Comparison of ENCODE assay signal across 19 mouse cellular contexts in the genomic region with DNA sequence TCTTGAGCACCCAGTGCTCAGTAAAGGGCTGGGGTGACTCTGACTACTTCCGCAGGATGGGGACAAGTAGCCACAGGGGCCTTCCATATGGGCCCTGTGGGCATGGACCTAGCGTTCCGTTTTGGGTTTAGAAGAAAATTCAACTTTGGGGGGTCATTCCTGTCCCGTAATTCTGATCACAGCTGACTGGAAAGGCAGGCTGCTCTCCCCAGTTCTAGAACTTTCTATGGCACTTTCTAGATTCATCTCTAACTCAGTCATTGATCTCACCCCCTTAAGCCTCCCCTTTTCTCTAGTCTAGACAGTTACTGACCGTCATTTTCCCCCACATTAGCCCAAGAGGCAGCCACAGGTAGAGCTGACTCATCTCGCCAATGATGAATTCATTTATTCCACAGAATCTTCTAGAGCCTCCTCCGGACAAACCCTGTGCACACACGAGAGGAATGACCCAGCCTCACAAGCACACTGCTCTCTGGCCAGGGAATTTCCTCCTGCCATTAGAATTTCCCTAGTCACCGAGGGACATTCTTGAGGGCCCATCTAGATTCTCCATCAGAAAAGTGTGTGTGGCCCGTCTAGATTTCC. TPM values are rescaled to one million over a fixed set of nuclear protein-coding genes. Genes with fewer than 3 reads are reported as not detected.
DNase-seq lines count a peak whose midpoint lies in the region; ATAC-seq and TF ChIP-seq lines count a peak whose summit lies in the region.
"Had no signal": no experiment of that assay in that cellular context is flagged by ENCODE, and none has a peak within 500 bp of the region (broad histone marks: within the 10 kb centered on the region; RNA-seq: fewer than 3 reads in every experiment).

No protein-coding gene starts in this region.

- no peak overlapping the region for H3K4me2 ChIP-seq in hindbrain, embryonic 13.5 days
- no peak overlapping the region for H3K4me2 ChIP-seq in hindbrain, embryonic 12.5 days (replicated peaks)
- peak overlapping the region; percentile 55 for H3K4me2 ChIP-seq in liver, postnatal 0 days (ENCODE audit: low read depth, low read length)
- H3K4me2 ChIP-seq: hindbrain, embryonic 15.5 days; intestine, embryonic 15.5 days; kidney, embryonic 15.5 days; limb, embryonic 12.5 days had no signal

- no peak for ATAC-seq in hindbrain, embryonic 13.5 days (ENCODE audit: low FRiP score)
- no peak for ATAC-seq in hindbrain, embryonic 12.5 days (ENCODE audit: low FRiP score)
- no peak for ATAC-seq in liver, postnatal 0 days
- ATAC-seq: intestine, embryonic 15.5 days had no signal

- WGBS in hindbrain, embryonic 13.5 days: 87% methylated on average over 10 of the region's 10 CpGs
- WGBS in hindbrain, embryonic 12.5 days: 86% methylated on average over 10 of the region's 10 CpGs
- WGBS in spleen, adult 2 months: 21% methylated on average over 10 of the region's 10 CpGs
- WGBS in liver, postnatal 0 days (ENCODE audit: insufficient replicate concordance): 49% methylated on average over 10 of the region's 10 CpGs

- H3K4me3 ChIP-seq in hindbrain, embryonic 13.5 days: no peak overlapping the region
- no peak overlapping the region for H3K4me3 ChIP-seq in hindbrain, embryonic 12.5 days
- H3K4me3 ChIP-seq in spleen, adult 2 months (ENCODE audit: extremely low read depth, insufficient read depth, insufficient read length): peak overlapping the region; percentile 26; the same call in 1 of the 2 replicates
- no peak overlapping the region for H3K4me3 ChIP-seq in liver, postnatal 0 days (ENCODE audit: low read depth, low read length)
- H3K4me3 ChIP-seq: hindbrain, embryonic 15.5 days; intestine, embryonic 15.5 days; kidney, embryonic 15.5 days; limb, embryonic 12.5 days had no signal

- TF ChIP-seq POLR2A in spleen, adult 2 months (IDR thresholded peaks at IDR 0.05; ENCODE audit: low read depth, low read length): no peak; the same call in 1 of the 2 replicates

- H3K4me1 ChIP-seq in hindbrain, embryonic 13.5 days (replicated peaks): peaks cover 37% of the 10 kb centered on the region
- H3K4me1 ChIP-seq in hindbrain, embryonic 12.5 days: peaks cover 35% of the 10 kb centered on the region
- H3K4me1 ChIP-seq in spleen, adult 2 months (ENCODE audit: control insufficient read depth, insufficient read depth, insufficient read length): peaks cover 35% of the 10 kb centered on the region; the same call in 1 of the 2 replicates
- H3K4me1 ChIP-seq in liver, postnatal 0 days (ENCODE audit: insufficient read depth): peaks cover 43% of the 10 kb centered on the region

- peaks cover 69% of the 10 kb centered on the region for H3K36me3 ChIP-seq in hindbrain, embryonic 13.5 days
- peaks cover 51% of the 10 kb centered on the region for H3K36me3 ChIP-seq in hindbrain, embryonic 12.5 days
- peaks cover 10% of the 10 kb centered on the region for H3K36me3 ChIP-seq in spleen, adult 2 months (ENCODE audit: control insufficient read depth, insufficient read depth, low read length)
- H3K36me3 ChIP-seq in liver, postnatal 0 days (replicated peaks; ENCODE audit: insufficient read depth, low read length): peaks cover 8% of the 10 kb centered on the region; the same call in 1 of the 2 replicates
- H3K36me3 ChIP-seq: hindbrain, embryonic 15.5 days; intestine, embryonic 15.5 days had no signal

- TF ChIP-seq EP300 in liver, postnatal 0 days (IDR thresholded peaks at IDR 0.05; ENCODE audit: low read depth): no peak

- H3K27ac ChIP-seq in hindbrain, embryonic 13.5 days: no peak overlapping the region
- H3K27ac ChIP-seq in hindbrain, embryonic 12.5 days: no peak overlapping the region
- H3K27ac ChIP-seq in spleen, adult 2 months (ENCODE audit: insufficient read depth, low read length): peak overlapping the region; percentile 98
- peak overlapping the region; percentile 88 for H3K27ac ChIP-seq in liver, postnatal 0 days (ENCODE audit: low read depth)
- H3K27ac ChIP-seq: hindbrain, embryonic 15.5 days; intestine, embryonic 15.5 days; kidney, embryonic 15.5 days; limb, embryonic 12.5 days had no signal

- no peaks in the 10 kb centered on the region for H3K27me3 ChIP-seq in hindbrain, embryonic 13.5 days
- H3K27me3 ChIP-seq in hindbrain, embryonic 12.5 days: no peaks in the 10 kb centered on the region
- no peaks in the 10 kb centered on the region for H3K27me3 ChIP-seq in spleen, adult 2 months (ENCODE audit: control insufficient read depth, insufficient read depth, low read length)
- H3K27me3 ChIP-seq in liver, postnatal 0 days (ENCODE audit: insufficient read depth, low read length): no peaks in the 10 kb centered on the region
- H3K27me3 ChIP-seq: hindbrain, embryonic 15.5 days; intestine, embryonic 15.5 days; kidney, embryonic 15.5 days; limb, embryonic 12.5 days had no signal

- peak overlapping the region; percentile 39; the same call in 1 of the 2 replicates for H3K9ac ChIP-seq in hindbrain, embryonic 13.5 days
- no peak overlapping the region for H3K9ac ChIP-seq in hindbrain, embryonic 12.5 days
- H3K9ac ChIP-seq in liver, postnatal 0 days (replicated peaks): no peak overlapping the region
- H3K9ac ChIP-seq: hindbrain, embryonic 15.5 days; intestine, embryonic 15.5 days; kidney, embryonic 15.5 days; limb, embryonic 12.5 days had no signal

- H3K9me3 ChIP-seq in hindbrain, embryonic 13.5 days: no peaks in the 10 kb centered on the region
- H3K9me3 ChIP-seq in hindbrain, embryonic 12.5 days (replicated peaks): no peaks in the 10 kb centered on the region
- no peaks in the 10 kb centered on the region for H3K9me3 ChIP-seq in liver, postnatal 0 days (ENCODE audit: low read length)
- H3K9me3 ChIP-seq: hindbrain, embryonic 15.5 days; intestine, embryonic 15.5 days; kidney, embryonic 15.5 days; limb, embryonic 12.5 days had no signal

- no peak for TF ChIP-seq CTCF in spleen, adult 2 months (IDR thresholded peaks at IDR 0.05; ENCODE audit: extremely low read depth, insufficient read depth, insufficient read length, insufficient replicate concordance)
- TF ChIP-seq CTCF in liver, postnatal 0 days (IDR thresholded peaks at IDR 0.05; ENCODE audit: low read depth): no peak

- DNase-seq in cerebellum, adult 8-10 months: peak; percentile 7
- no peak for DNase-seq in cerebellum, adult 11 months
- DNase-seq in spleen, adult 2 months (ENCODE audit: low read depth in 1 of 2, low spot score in 2 of 2): no peak
- DNase-seq in spleen, adult 12 weeks (ENCODE audit: low spot score): no peak
- DNase-seq in liver, postnatal 0 days: no peak
- DNase-seq in ovary, postnatal 10 days (ENCODE audit: low spot score): no peak
- DNase-seq: cerebellum, adult 18-20 months; cerebellum, postnatal 36 days; lung, adult 2 months had no signal

RNA-seq across cellular contexts. Expression of a gene that starts 3.2 kb away (rescaled TPM):
- polyA plus RNA-seq in hindbrain, embryonic 13.5 days (2015; fragmentation: Nextera tagmentation; extraction: Ambion mirVana): 5.1 and 5.8 TPM in 2 replicates
- 2.6 and 2.8 TPM in 2 replicates for polyA plus RNA-seq in hindbrain, embryonic 12.5 days (2016; fragmentation: Nextera tagmentation; extraction: Ambion mirVana)
- 70.7 and 72.5 TPM in 2 replicates for polyA plus RNA-seq in spleen, adult 2 months (2012; rRNA removed)
- polyA plus RNA-seq in liver, postnatal 0 days (2015; fragmentation: Nextera tagmentation; extraction: Ambion mirVana): 2.1 and 2.4 TPM in 2 replicates

RNA-seq across cellular contexts. Expression of a gene that starts 12.7 kb away (rescaled TPM):
- 12.9 and 13.1 TPM in 2 replicates for polyA plus RNA-seq in hindbrain, embryonic 13.5 days (2015; fragmentation: Nextera tagmentation; extraction: Ambion mirVana)
- polyA plus RNA-seq in hindbrain, embryonic 12.5 days (2016; fragmentation: Nextera tagmentation; extraction: Ambion mirVana): 13.8 and 14.3 TPM in 2 replicates
- 20.5 and 23.2 TPM in 2 replicates for polyA plus RNA-seq in spleen, adult 2 months (2012; rRNA removed)
- polyA plus RNA-seq in liver, postnatal 0 days (2015; fragmentation: Nextera tagmentation; extraction: Ambion mirVana): 3.6 and 4.3 TPM in 2 replicates

RNA-seq across cellular contexts. Expression of a gene that starts 39.9 kb away (rescaled TPM):
- 76.0 and 79.3 TPM in 2 replicates for polyA plus RNA-seq in hindbrain, embryonic 13.5 days (2015; fragmentation: Nextera tagmentation; extraction: Ambion mirVana)
- polyA plus RNA-seq in hindbrain, embryonic 12.5 days (2016; fragmentation: Nextera tagmentation; extraction: Ambion mirVana): 70.2 and 74.6 TPM in 2 replicates
- polyA plus RNA-seq in spleen, adult 2 months (2012; rRNA removed): 13.3 and 19.5 TPM in 2 replicates
- 116 and 120 TPM in 2 replicates for polyA plus RNA-seq in liver, postnatal 0 days (2015; fragmentation: Nextera tagmentation; extraction: Ambion mirVana)

RNA-seq across cellular contexts. Expression of a gene that starts 53.3 kb away (rescaled TPM):
- not detected in 2 replicates for polyA plus RNA-seq in hindbrain, embryonic 13.5 days (2015; fragmentation: Nextera tagmentation; extraction: Ambion mirVana)
- not detected in 2 replicates for polyA plus RNA-seq in hindbrain, embryonic 12.5 days (2016; fragmentation: Nextera tagmentation; extraction: Ambion mirVana)
- polyA plus RNA-seq in spleen, adult 2 months (2012; rRNA removed): 0.19 and 0.37 TPM in 2 replicates
- 638 and 713 TPM in 2 replicates for polyA plus RNA-seq in liver, postnatal 0 days (2015; fragmentation: Nextera tagmentation; extraction: Ambion mirVana)
- polyA plus RNA-seq: activated CD4-positive, CD25-positive, alpha-beta regulatory T cell, adult 4 months; forebrain, embryonic 11.5 days; hindbrain, embryonic 15.5 days; limb, embryonic 12.5 days; stomach, embryonic 14.5 days; thymus, postnatal 0 days had no signal

Comparison
In these comparisons a context has a peak if more than half of its experiments do, and no peak if none do; other contexts are left out.
1. H3K27ac ChIP-seq: peak in spleen, adult 2 months (single experiment) and liver, postnatal 0 days (single experiment); none in hindbrain, embryonic 13.5 days (single experiment) and hindbrain, embryonic 12.5 days (single experiment).
2. RNA of a gene that starts 3.2 kb away (polyA plus RNA-seq): 70.7 to 72.5 TPM in spleen, adult 2 months; 5.1 to 5.8 TPM in hindbrain, embryonic 13.5 days, 2.6 to 2.8 TPM in hindbrain, embryonic 12.5 days and 2.1 to 2.4 TPM in liver, postnatal 0 days; every median in the first group is over 10 times any median in the second.